Mouse (Mus musculus) fat pad, adult 2 months (tissue): ENCODE results near the gene Ahdc1.

Experiments
- DNase-seq: peaks from one replicate; pipeline ENCODE4 v3.0.0-alpha.2; 2011; ENCODE audit warnings: low read depth, low spot score; ENCODE audit errors: extremely low read depth

Ahdc1 gene

DNA sequence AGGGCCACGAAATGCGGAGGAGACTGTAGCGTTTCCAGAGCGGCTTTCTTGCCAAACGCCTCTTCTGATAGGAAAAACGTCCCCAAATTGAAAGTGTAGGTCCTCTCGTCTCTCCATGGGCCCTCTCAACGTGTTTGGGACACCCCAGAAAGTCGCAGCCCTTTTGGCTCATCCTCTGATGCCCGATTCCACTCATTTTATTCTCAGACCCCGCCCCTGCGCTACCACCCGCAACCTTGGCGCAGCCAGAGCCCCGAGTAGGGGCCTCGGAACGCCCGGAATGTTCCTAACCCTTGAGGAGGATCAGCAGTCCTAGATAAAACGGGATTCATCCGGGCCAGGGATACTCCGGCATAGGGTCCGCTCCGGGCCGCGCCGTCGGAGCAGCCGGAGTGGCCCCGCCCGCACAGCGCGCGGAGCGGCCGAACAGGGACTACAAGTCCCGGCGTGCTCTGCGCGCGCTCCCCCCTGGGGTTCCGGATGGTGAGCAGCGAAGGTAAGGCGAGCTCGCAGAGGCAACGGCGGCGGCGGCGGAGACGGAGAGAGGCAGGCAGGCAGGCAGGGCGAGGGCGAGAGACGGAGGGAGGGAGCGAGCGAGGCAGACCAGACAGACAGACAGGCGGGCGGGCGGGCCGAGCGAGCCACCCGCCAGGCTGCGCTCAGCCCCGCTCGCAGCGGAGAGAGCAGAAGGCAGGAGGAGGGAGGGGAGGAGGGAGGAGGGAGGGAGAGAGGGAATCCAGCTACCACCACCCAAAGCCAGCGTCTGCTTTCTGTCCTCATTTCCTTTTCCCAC lies at the start of gene Ahdc1:
Gene Ahdc1, plus strand, starts transcription at position 233 of the 793 bp plus-strand sequence.
- no peak for DNase-seq

DNA sequence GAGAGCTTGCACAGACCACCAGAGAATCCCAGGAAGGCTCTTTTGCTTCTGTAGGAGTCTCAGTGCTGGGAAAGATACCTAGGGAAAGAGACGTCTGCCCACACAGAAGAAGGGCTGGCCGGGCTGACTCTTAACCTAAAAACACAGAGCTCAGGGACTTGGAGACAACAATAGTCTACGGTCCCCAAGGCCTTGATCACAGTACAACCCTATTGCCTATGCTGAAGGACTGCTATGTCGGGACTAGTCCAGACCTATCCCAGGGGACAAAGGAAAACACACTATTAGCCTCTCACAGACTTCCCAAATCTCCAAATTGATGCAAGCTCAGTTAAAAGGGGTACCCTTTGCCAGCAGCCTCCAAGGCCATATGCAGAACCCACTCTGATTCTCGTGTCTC lies 49.2 kb upstream of the Ahdc1 start:
- DNase-seq: no peak

DNA sequence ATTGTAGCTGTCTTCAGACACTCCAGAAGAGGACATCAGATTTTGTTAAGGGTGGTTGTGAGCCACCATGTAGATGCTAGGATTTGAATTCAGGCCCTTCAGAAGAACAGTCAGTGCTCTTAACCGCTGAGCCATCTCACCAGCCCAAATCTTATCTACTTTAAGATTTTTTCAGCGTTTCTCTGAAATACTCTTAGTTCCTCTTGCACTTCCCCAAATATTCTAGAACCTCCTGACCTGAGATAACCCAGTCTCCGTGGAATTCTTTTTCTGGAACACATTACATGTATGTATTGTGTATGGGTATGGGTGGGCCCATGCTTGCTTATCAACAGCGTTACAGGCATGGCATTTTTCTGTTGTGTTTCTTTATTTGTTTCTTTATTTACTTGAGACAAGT lies 48.4 kb upstream of the Ahdc1 start:
- no peak for DNase-seq

GRCm38 (mm10) chr4:132963436-132963835 lies 47.6 kb upstream of the Ahdc1 start:
- no peak for DNase-seq

DNA sequence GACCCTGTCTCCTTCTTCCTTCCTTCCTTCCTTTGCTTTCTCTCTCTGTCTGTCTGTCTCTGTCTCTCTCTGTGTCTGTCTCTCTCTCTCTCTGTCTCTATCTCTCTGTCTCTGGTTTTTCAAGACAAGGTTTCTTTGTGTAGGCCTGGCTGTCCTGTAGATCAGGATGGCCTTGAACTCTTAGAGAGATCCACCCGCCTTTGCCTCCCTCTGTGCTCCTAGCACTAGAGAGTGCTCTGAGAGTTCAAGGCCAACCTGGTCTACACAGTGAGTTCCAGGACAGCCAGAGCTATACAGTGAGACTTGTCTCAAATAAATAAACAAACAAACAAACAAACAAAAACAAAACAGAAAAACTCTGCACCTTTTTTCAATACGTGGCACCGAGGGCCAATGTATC lies 47.0 kb upstream of the Ahdc1 start:
- DNase-seq: no peak

GRCm38 (mm10) chr4:132964473-132964872 lies 46.6 kb upstream of the Ahdc1 start:
- DNase-seq: no peak

GRCm38 (mm10) chr4:132968105-132968938 lies 42.7 kb upstream of the Ahdc1 start:
- no peak for DNase-seq

- no peak for DNase-seq
These were observed 39.5 kb upstream of the Ahdc1 start for GRCm38 (mm10) chr4:132971601-132972000.

GRCm38 (mm10) chr4:132972101-132972500 lies 39.0 kb upstream of the Ahdc1 start:
- DNase-seq: no peak

DNA sequence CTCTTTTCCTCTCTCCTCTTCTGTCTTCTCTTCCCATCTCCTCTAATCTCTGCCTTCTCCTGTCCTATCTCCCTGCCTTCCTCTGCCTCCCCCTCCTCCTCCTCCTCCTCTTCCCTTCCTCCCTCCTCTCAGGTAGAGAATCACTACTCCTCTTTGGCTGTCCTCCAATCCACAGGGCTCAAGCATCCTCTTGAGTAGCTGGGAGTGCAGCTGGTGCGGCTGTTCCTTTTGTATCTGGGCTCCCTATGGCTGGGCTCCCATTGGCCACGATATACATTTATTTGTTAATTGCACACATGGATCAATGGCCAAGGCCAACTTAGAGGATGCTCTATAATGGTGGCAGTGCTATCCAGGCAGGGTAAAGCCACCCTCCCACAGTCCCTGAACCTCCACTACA lies 38.5 kb upstream of the Ahdc1 start:
- no peak for DNase-seq

GRCm38 (mm10) chr4:132973186-132973585 lies 37.9 kb upstream of the Ahdc1 start:
- DNase-seq: no peak

DNA sequence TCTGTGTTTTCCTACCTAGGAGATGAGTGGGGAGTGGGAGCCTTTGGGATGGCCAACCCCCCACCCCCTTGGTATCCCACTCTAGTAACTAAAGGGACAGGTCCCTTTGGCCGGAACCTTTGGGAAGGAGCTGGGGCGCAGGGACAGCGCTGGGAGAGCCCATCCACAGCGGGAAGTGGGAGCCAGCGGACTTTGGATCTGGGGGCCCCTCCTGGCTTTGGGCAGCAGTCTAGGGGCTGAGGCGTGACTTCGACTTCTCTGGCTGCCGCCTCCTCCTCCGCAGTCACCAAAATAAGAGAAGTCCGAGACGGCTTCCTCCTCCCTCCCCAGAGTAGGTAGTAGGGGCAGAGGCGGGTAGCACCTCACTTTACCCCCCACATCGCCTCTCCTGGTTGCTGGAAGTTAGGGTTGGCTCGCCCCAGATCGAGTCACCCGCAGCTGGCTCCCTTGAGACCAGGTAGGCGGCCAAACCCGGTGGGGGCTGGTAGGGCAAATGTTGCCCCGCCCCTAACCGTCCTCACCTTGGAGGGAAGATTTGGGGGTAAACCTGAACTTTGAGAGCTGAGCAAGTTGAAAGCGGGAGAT lies 37.2 kb upstream of the Ahdc1 start, which contains the start of gene Fgr:
Gene Fgr, plus strand, starts transcription at position 282 of the 585 bp plus-strand sequence.
- DNase-seq: no peak

- no peak for DNase-seq
These were observed 36.2 kb upstream of the Ahdc1 start for GRCm38 (mm10) chr4:132974904-132975303.

GRCm38 (mm10) chr4:132975791-132976190 lies 35.3 kb upstream of the Ahdc1 start:
- no peak for DNase-seq

DNA sequence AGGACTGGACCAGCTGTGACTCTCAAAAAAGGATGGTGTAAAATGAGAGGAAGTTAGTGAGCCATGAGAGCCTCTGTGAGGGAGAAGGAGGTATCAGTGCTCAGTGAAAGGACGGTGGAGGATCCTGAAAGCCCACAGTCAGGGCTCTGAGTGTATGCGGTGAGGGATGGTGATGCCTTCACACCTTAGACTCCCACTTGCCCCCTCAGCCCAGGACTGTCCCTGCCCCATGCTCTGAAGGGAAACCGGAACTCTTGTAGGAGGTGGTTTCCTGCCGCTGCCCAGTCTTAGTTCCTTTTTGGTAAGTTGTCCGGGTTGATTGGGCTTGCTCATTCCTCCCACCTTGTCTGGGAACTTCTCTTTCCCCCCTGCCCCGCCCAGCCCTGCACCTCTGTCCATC lies 34.3 kb upstream of the Ahdc1 start:
- DNase-seq: no peak

DNA sequence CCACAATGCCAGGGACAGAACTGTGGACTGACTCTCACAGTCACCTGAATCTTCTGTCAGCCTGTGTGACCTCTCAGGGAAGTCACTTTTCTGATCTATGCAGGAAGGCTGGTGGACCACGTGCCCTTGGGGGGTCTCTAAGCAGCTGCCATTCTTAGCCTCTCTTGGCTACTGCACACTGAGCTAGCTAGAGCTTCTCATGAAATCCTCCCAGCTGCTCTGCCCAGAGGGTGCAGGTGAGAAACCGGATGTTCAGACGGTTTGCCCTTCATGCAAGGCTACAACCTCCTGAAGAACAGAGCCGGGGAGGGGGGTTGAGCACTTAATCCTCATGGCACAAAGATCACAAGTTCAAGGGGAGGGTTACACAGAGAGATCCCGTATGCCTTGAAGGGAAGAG lies 33.5 kb upstream of the Ahdc1 start:
- DNase-seq: no peak

DNA sequence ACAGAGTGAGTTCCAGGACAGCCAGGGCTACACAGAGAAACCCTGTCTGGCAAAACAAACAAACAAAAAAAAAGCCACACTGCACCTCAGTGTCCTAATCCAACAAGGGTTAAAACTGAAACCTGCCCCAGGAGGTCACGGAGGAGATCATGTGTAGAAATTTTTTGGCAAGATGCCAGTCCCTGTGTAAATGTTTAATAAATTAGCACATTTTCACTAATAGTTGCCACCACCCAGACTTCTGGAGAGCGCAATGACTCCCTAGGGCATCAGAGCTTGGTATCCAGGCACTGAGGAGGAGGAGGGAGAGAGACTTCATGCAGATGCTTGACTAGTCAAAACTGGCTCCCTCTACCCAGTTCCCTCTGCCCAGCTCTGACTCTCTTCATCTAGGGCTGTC lies 31.9 kb upstream of the Ahdc1 start:
- DNase-seq: no peak

GRCm38 (mm10) chr4:132981621-132982020 lies 29.4 kb upstream of the Ahdc1 start:
- DNase-seq: no peak

GRCm38 (mm10) chr4:132982999-132983398 lies 28.1 kb upstream of the Ahdc1 start:
- DNase-seq: no peak

DNA sequence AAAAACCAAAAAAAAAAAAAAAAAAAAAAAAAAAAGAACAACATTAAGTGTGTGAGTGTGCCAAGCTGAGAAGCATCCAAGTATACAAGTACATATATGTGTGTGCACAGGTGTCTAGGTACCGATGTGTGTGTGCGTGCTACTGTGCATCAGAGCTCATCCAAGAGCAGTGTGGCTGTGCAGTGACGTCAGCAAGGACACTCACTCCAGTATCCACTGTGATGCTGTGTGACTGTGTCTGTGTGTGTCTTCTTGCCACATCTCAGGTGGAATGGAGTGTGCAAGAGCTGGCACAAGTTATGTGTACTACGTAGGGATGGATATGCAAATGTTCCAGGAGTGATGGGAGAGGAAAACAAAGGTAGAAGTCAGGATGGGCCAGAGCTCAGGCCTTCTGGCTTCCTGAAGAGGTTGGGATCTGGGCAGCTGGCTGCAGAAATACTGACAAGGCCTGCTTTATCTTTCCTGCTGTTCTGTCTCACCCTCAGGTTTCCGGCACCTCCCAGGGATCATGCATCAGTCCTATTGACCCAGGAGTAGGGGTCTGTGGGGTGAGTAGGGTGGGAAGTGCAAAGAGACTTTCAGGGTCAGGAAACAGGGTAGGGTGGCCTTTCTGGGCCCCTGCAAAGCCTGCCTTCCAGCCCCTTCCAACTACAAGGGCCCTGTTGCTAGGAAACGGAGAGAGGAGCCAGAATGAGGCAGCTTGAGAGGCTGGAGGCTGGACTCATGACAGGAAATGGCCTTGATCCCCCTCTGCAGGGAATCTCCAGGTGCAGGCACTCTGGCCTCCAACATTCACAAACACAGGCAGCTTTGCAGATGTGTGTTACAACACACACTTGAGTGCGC lies 27.2 kb upstream of the Ahdc1 start:
- DNase-seq: no peak
